Comparison of ENCODE assay signal across 8 mouse cellular contexts in the genomic region with DNA sequence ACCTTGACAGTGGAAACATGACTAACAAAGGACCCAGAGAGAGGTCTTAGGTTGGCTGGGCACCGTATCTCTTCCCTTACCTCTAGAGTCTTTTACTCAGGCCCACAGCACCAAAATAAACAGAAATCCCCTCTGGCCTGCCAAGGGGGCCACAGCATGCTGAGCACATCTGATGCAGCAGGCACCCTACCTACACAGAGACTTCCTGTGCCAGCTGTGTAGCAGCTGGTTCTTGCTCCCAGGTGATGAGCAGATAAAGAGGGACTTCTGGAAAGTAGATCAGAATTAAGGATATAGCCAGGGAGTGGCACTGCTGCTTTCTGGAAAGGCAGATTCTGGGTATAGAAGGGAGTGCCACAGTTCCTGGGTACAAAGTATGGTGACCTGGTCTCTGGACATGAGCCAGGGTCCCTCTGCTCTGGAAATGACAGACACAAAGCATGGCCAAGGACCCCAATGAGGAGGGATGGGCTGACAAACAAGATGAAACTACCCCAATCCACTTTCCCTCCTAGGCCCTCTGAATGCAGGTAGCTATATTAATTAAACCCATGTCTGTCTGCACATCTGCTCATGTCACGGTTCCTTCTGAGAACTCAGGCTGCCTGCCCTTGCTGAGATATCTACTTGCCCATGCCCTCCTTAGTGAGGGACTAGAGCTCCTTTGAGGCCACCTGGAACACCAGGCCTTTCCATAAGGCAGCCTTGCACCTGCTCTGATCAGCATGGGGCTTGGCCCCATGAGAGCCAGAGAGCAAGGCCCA.
DNase-seq lines count a peak whose midpoint lies in the region; ATAC-seq and TF ChIP-seq lines count a peak whose summit lies in the region.

No protein-coding gene starts in this region.

- peak; percentile 93 for DNase-seq in heart, adult 11 months
- no peak for DNase-seq in heart, postnatal 10 days
- DNase-seq in spleen, adult 2 months (ENCODE audit: low read depth in 1 of 2, low spot score in 2 of 2) = no peak
- DNase-seq in spleen, postnatal 14 days (ENCODE audit: low spot score in 2 of 2) = no peak
- DNase-seq in liver, embryonic 13.5 days = no peak
- DNase-seq in right cerebral cortex, postnatal 10 days (ENCODE audit: low spot score in 2 of 2) = no peak
- DNase-seq in layer of hippocampus, postnatal 10 days (ENCODE audit: low spot score in 2 of 2) = no peak
- DNase-seq in left cerebral cortex, postnatal 4 days = no peak

- H3K4me2 ChIP-seq in liver, embryonic 13.5 days = no peak overlapping the region

- intact Hi-C loops in heart, postnatal 10 days (cut with DNase I) = no loop called here
- intact Hi-C loops in left cerebral cortex, postnatal 4 days (cut with DNase I) = no loop called here

- H3K36me3 ChIP-seq in spleen, adult 2 months (ENCODE audit: control insufficient read depth, insufficient read depth, low read length) = no peaks in the 10 kb centered on the region
- H3K36me3 ChIP-seq in liver, embryonic 13.5 days = 0 out of 2 replicates have a peak, but pooled peaks cover 2% of the 10 kb centered on the region

- no peak for TF ChIP-seq POLR2A in spleen, adult 2 months (IDR thresholded peaks at IDR 0.05; ENCODE audit: low read depth, low read length)

- H3K27me3 ChIP-seq in spleen, adult 2 months (ENCODE audit: control insufficient read depth, insufficient read depth, low read length) = no peaks in the 10 kb centered on the region
- no peaks in the 10 kb centered on the region for H3K27me3 ChIP-seq in liver, embryonic 13.5 days

- H3K9ac ChIP-seq in liver, embryonic 13.5 days = no peak overlapping the region

- ATAC-seq in liver, embryonic 13.5 days (ENCODE audit: low read depth) = peak; percentile 39; the same call in 1 of the 2 replicates

- H3K27ac ChIP-seq in spleen, adult 2 months (ENCODE audit: insufficient read depth, low read length) = peak overlapping the region; percentile 61; the same call in 1 of the 2 replicates
- H3K27ac ChIP-seq in liver, embryonic 13.5 days = peak overlapping the region; percentile 83

- H3K4me1 ChIP-seq in spleen, adult 2 months (ENCODE audit: control insufficient read depth, insufficient read depth, insufficient read length) = peaks cover 9% of the 10 kb centered on the region; the same call in 1 of the 2 replicates
- peaks cover 59% of the 10 kb centered on the region for H3K4me1 ChIP-seq in liver, embryonic 13.5 days (replicated peaks)

- H3K4me3 ChIP-seq in spleen, adult 2 months (ENCODE audit: extremely low read depth, insufficient read depth, insufficient read length) = no peak overlapping the region
- no peak overlapping the region for H3K4me3 ChIP-seq in liver, embryonic 13.5 days (replicated peaks)

- no peak for TF ChIP-seq CTCF in spleen, adult 2 months (IDR thresholded peaks at IDR 0.05; ENCODE audit: extremely low read depth, insufficient read depth, insufficient read length, insufficient replicate concordance)

- no peaks in the 10 kb centered on the region for H3K9me3 ChIP-seq in liver, embryonic 13.5 days (replicated peaks)

- 47% methylated on average over 2 of the region's 2 CpGs for WGBS in spleen, adult 2 months
- 66% methylated on average over 2 of the region's 2 CpGs for WGBS in liver, embryonic 13.5 days (ENCODE audit: insufficient replicate concordance)
